Comparison of ENCODE assay signal across 9 mouse cellular contexts in genomic region chr12:54822836-54823426, GRCm38 (mm10). TPM values are rescaled to one million over a fixed set of nuclear protein-coding genes. Genes with fewer than 3 reads are reported as not detected.
DNase-seq lines count a peak whose midpoint lies in the region; ATAC-seq lines count a peak whose summit lies in the region.
"Had no signal": no experiment of that assay in that cellular context is flagged by ENCODE, and none has a peak within 500 bp of the region (broad histone marks: within the 10 kb centered on the region; RNA-seq: fewer than 3 reads in every experiment).

No protein-coding gene starts in this region.

- intact Hi-C loops in left cerebral cortex, postnatal 10 days (cut with DNase I), result no loop called here

- H3K4me3 ChIP-seq in heart, embryonic 11.5 days (ENCODE audit: low read depth, low read length), result no peak overlapping the region
- H3K4me3 ChIP-seq: megakaryocyte, embryonic 14.5 days had no signal

- H3K9ac ChIP-seq in heart, embryonic 11.5 days (ENCODE audit: low read depth, low read length), result no peak overlapping the region

- no peaks in the 10 kb centered on the region for H3K36me3 ChIP-seq in heart, embryonic 11.5 days (ENCODE audit: control insufficient read depth, insufficient read depth, low read length)

- H3K27ac ChIP-seq in heart, embryonic 11.5 days (ENCODE audit: low read depth, low read length), result no peak overlapping the region

- no peak overlapping the region for H3K4me2 ChIP-seq in heart, embryonic 11.5 days

- H3K9me3 ChIP-seq in heart, embryonic 11.5 days (replicated peaks; ENCODE audit: control insufficient read depth, low read length), result 0 out of 2 replicates have a peak, but pooled peaks cover 2% of the 10 kb centered on the region
- H3K9me3 ChIP-seq: megakaryocyte, embryonic 14.5 days had no signal

- peaks cover 5% of the 10 kb centered on the region; the same call in 1 of the 2 replicates for H3K4me1 ChIP-seq in heart, embryonic 11.5 days (ENCODE audit: control insufficient read depth, insufficient read depth, low read length)

- no peak for ATAC-seq in heart, embryonic 11.5 days (replicated peaks; ENCODE audit: insufficient number of reproducible peaks, low FRiP score, low TSS enrichment)

- 60% methylated on average over 4 of the region's 4 CpGs for WGBS in heart, embryonic 11.5 days (ENCODE audit: insufficient replicate concordance)

- peak; percentile 16 to 21 for DNase-seq in heart, adult 9 months (ENCODE audit: low spot score in 2 of 2)
- DNase-seq in 416B (ENCODE audit: low read depth), result peak; percentile 57
- peak; percentile 51 to 58 for DNase-seq in frontal cortex, postnatal 10 days (ENCODE audit: low spot score in 2 of 2)
- peak; percentile 80 to 82 for DNase-seq in left cerebral cortex, postnatal 10 days (ENCODE audit: extremely low spot score in 1 of 2, low spot score in 2 of 2)
- DNase-seq in testis, postnatal 14 days (ENCODE audit: low spot score), result no peak
- DNase-seq in gastrocnemius, adult 18-20 months (ENCODE audit: low spot score), result no peak
- no peak for DNase-seq in urinary bladder, adult 18-20 months (ENCODE audit: low spot score in 2 of 2)

- no peaks in the 10 kb centered on the region for H3K27me3 ChIP-seq in heart, embryonic 11.5 days (ENCODE audit: control insufficient read depth, insufficient read depth, low read length)

RNA-seq across cellular contexts. Expression of gene Snx6, which starts 27.4 kb away (rescaled TPM):
- polyA plus RNA-seq in heart, embryonic 11.5 days (2014; fragmentation: Nextera tagmentation; extraction: Ambion mirVana), result 135 and 142 TPM in 2 replicates
- 10 to 100 TPM; 49.7 to 50.9 TPM for total RNA-seq in left cerebral cortex, postnatal 10 days (2021)
- total RNA-seq in gastrocnemius, adult 18-20 months (2021), result 10 to 100 TPM; 17.0 to 17.6 TPM

RNA-seq across cellular contexts. Expression of gene Cfl2, which starts 39.7 kb away (rescaled TPM):
- polyA plus RNA-seq in heart, embryonic 11.5 days (2014; fragmentation: Nextera tagmentation; extraction: Ambion mirVana), result 421 and 474 TPM in 2 replicates
- total RNA-seq in left cerebral cortex, postnatal 10 days (2021), result 100 to 1,000 TPM; 191 to 195 TPM
- 100 to 1,000 TPM; 462 to 524 TPM for total RNA-seq in gastrocnemius, adult 18-20 months (2021)

Comparison
In these comparisons a context has a peak if more than half of its experiments do, and no peak if none do; other contexts are left out.
1. DNase-seq: peak in heart, adult 9 months (2 of 2), 416B (single experiment), frontal cortex, postnatal 10 days (2 of 2) and left cerebral cortex, postnatal 10 days (2 of 2); none in testis, postnatal 14 days (single experiment), gastrocnemius, adult 18-20 months (single experiment) and urinary bladder, adult 18-20 months (0 of 2).